Mouse (Mus musculus) thymus, postnatal 25 days (tissue): ENCODE data around the gene Rxfp4.
"Not testable (repeated sequence)": the region's sequence is repeated elsewhere in the genome, so short reads cannot be mapped to it uniquely, and the experiment has no call there.

ENCODE experiments used
- DNase-seq: peaks from one replicate; pipeline ENCODE4 v3.0.0; 2022

Rxfp4 gene

GRCm38 (mm10) chr3:88607065-88607757 lies 45.7 kb downstream of the Rxfp4 start:
- peak; percentile 92 for DNase-seq

GRCm38 (mm10) chr3:88605666-88606065 lies 47.3 kb downstream of the Rxfp4 start, which contains the start of gene Arhgef2:
Gene Arhgef2, plus strand, starts transcription at chr3:88605966.
- not testable (repeated sequence) for DNase-seq

GRCm38 (mm10) chr3:88604863-88605262 lies 48.1 kb downstream of the Rxfp4 start:
- DNase-seq, result no peak

GRCm38 (mm10) chr3:88603714-88604161 lies 49.2 kb downstream of the Rxfp4 start:
- peak; percentile 80 for DNase-seq

GRCm38 (mm10) chr3:88602466-88602865 lies 50.5 kb downstream of the Rxfp4 start:
- no peak for DNase-seq
